Mouse (Mus musculus) myocyte (in vitro differentiated cells): ENCODE results near the gene Emx1. TPM values are rescaled to one million over a fixed set of nuclear protein-coding genes. Genes with fewer than 3 reads are reported as not detected.

Source experiments
- H3K27me3 ChIP-seq: one replicate; pipeline ENCODE4 v1.6.1; 2011; ENCODE audit not compliant: control insufficient read depth, insufficient read depth, insufficient read length
- H3K36me3 ChIP-seq: one replicate; pipeline ENCODE4 v1.6.1; 2011; ENCODE audit not compliant: control insufficient read depth, insufficient read depth
- H3K4me2 ChIP-seq: one replicate; pipeline ENCODE4 v1.6.1; 2011; ENCODE audit warnings: low read depth, control low read depth
- H3K4me3 ChIP-seq: one replicate; pipeline ENCODE4 v1.5.1; 2011; ENCODE audit warnings: mild to moderate bottlenecking, control low read depth, moderate library complexity
- H3K79me2 ChIP-seq: one replicate; pipeline ENCODE4 v1.6.1; 2011; ENCODE audit not compliant: control insufficient read depth, insufficient read depth
- H3ac ChIP-seq: one replicate; pipeline ENCODE4 v1.6.1; 2011; ENCODE audit not compliant: control insufficient read depth, insufficient read length
- CEBPB ChIP-seq: IDR thresholded peaks from 2 replicates; pipeline ENCODE4 v1.6.1; 2011; ENCODE audit warnings: mild to moderate bottlenecking, moderate library complexity; ENCODE audit not compliant: poor library complexity, insufficient read depth, severe bottlenecking
- E2F4 ChIP-seq: IDR thresholded peaks from one replicate; pipeline ENCODE4 v1.6.1; 2011; ENCODE audit warnings: mild to moderate bottlenecking, control low read depth, moderate library complexity; ENCODE audit not compliant: insufficient read depth
- MAX ChIP-seq: IDR thresholded peaks from one replicate; pipeline ENCODE4 v1.6.1; 2011; ENCODE audit warnings: low read depth, mild to moderate bottlenecking, control low read depth
- MYOD1 ChIP-seq, 3 experiments: IDR thresholded peaks; one replicate each; pipeline ENCODE4 v1.6.1; 2011; ENCODE audit warnings: control low read depth in 2 of 3, low read depth in 2 of 3, mild to moderate bottlenecking in 2 of 3, moderate library complexity in 1 of 3; ENCODE audit not compliant: insufficient read length in 2 of 3, control insufficient read depth in 1 of 3
- MYOG ChIP-seq, 3 experiments: IDR thresholded peaks; one replicate each; pipeline ENCODE4 v1.6.1; 2011; ENCODE audit warnings: control low read depth in 2 of 3, low read depth in 2 of 3, mild to moderate bottlenecking in 2 of 3; ENCODE audit not compliant: insufficient read length in 2 of 3, control insufficient read depth in 1 of 3, insufficient read depth in 1 of 3
- POLR2A ChIP-seq: IDR thresholded peaks from one replicate; pipeline ENCODE4 v1.6.1; 2011; ENCODE audit warnings: low read depth, mild to moderate bottlenecking, control low read depth, moderate library complexity; ENCODE audit not compliant: insufficient read length
- POLR2AphosphoS2 ChIP-seq: IDR thresholded peaks from one replicate; pipeline ENCODE4 v1.6.1; 2011; ENCODE audit warnings: low read depth, control low read depth; ENCODE audit not compliant: insufficient read length
- REST ChIP-seq: IDR thresholded peaks from one replicate; pipeline ENCODE4 v1.6.1; 2011; ENCODE audit warnings: mild to moderate bottlenecking, control low read depth, moderate library complexity; ENCODE audit not compliant: insufficient read depth, insufficient read length
- SRF ChIP-seq: IDR thresholded peaks from one replicate; pipeline ENCODE4 v1.6.1; 2011; ENCODE audit warnings: low read depth; ENCODE audit not compliant: control insufficient read depth, insufficient read length
- TCF12 ChIP-seq: IDR thresholded peaks from one replicate; pipeline ENCODE4 v1.6.1; 2011; ENCODE audit warnings: mild to moderate bottlenecking, control low read depth; ENCODE audit not compliant: poor library complexity, insufficient read depth, severe bottlenecking
- TCF3 ChIP-seq: IDR thresholded peaks from one replicate; pipeline ENCODE4 v1.6.1; 2011; ENCODE audit warnings: low read depth, control low read depth; ENCODE audit not compliant: insufficient read length
- USF1 ChIP-seq: IDR thresholded peaks from one replicate; pipeline ENCODE4 v1.6.1; 2011; ENCODE audit warnings: low read depth, mild to moderate bottlenecking, control low read depth, moderate library complexity
- polyA plus RNA-seq: library from polyadenylated mRNA; unstranded; fragments of >200 nt; fragmentation: generic; extraction: Trizol; gene quantifications from one replicate; pipeline ENCODE4 v1.2.1, GENCODE M21; 2012; ENCODE audit warnings: missing spikeins

Gene Emx1
- polyA plus RNA-seq, 1 experiment, result not detected

DNA sequence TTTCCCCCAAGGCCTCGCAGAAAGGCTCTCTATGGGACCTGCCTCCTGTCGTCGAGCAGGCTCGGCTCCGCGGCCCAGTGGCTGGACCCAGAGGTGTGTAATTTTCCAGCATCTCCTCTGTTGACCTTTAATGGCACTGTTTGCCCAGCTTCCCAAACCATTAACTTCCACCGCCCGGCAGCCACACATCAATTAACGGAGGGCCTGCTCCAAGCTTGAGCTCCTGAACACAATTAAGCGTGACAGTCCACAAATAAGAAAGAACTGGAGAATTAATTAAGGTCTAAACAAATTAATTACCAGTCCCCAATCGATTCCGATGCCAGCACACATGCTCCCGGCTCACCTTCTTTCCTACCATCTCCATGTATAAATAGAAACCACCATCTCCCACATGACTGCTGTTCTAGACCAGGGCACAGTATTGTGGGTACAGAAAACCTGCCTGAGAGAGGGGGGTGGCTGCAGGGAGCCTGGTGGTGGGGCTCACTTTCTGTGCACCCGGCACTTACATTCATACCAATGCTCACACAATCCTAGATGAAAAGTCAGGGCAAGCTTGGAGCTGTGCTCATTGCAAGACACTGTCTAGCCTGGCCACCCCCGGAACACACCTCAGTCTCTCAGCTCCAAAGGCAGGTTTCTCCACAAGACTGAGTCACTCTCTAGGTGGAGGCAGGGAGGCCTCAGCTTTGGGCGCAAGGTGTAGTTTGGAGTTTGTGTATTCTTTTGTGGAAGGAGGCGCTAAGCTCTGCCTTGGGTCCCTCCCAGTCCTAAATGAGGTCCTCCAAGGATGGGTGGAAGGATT is 65.2 kb downstream of the Emx1 start:
- TF ChIP-seq POLR2AphosphoS2, result no peak
- Histone ChIP-seq H3K36me3 (no peaks in the 10 kb centered on the region), H3K4me2 (no peak overlapping the region), H3K27me3 (peaks cover 4% of the 10 kb centered on the region), H3K4me3 (no peak overlapping the region), H3K79me2 (no peaks in the 10 kb centered on the region), H3ac (no peak overlapping the region)

DNA sequence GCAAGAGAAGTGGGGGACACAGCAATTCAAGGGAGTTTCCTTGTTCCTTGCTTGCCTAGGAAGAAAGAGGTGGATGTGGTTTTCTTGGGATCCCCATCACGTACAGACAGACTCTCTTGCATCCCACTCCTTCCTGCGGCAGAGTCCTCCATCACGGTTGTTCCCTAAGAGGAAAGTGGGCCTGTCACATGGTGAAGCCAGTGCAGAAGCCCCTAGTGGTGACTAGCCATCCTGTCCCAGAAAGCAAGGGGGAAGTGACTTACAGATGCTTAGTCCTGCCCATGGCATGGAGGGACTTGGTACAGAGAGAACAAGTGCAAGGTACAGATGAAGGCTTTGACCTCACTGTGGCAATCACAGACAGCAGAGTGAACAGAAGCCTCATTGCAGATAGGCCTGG is 66.0 kb downstream of the Emx1 start:
- Histone ChIP-seq H3K4me3 (no peak overlapping the region), H3K36me3 (no peaks in the 10 kb centered on the region), H3K27me3 (peaks cover 4% of the 10 kb centered on the region), H3K4me2 (no peak overlapping the region), H3K79me2 (no peaks in the 10 kb centered on the region), H3ac (no peak overlapping the region)
- TF ChIP-seq CEBPB (no peak), TCF3 (no peak), POLR2A (no peak), TCF12 (no peak), REST (no peak), POLR2AphosphoS2 (no peak), SRF (no peak), USF1 (no peak), MAX (no peak), E2F4 (no peak), MYOG (IDR thresholded peaks at IDR 0.05; ENCODE audit: control insufficient read depth in 1 of 3, insufficient read depth in 1 of 3, insufficient read length in 2 of 3, low read depth in 2 of 3) (no peak), MYOD1 (IDR thresholded peaks at IDR 0.05; ENCODE audit: control insufficient read depth in 1 of 3, insufficient read length in 2 of 3, low read depth in 2 of 3) (no peak)

Other genes starting within 250 kb of the Emx1 start
- 9.3 TPM for gene Exoc6b, start 117.9 kb upstream of the Emx1 start, polyA plus RNA-seq
- 72.4 TPM for gene Spr, start 49.7 kb upstream of the Emx1 start, polyA plus RNA-seq
- 2.0 TPM for gene Sfxn5, start 146.0 kb downstream of the Emx1 start, polyA plus RNA-seq
- 24.8 TPM for gene Rab11fip5, start 187.2 kb downstream of the Emx1 start, polyA plus RNA-seq
- not detected for gene Noto, start 236.4 kb downstream of the Emx1 start, polyA plus RNA-seq
- gene Smyd5, start 244.6 kb downstream of the Emx1 start, polyA plus RNA-seq, result 34.6 TPM